Mouse (Mus musculus): ENCODE measurements around the gene Rpl39.

DNA sequence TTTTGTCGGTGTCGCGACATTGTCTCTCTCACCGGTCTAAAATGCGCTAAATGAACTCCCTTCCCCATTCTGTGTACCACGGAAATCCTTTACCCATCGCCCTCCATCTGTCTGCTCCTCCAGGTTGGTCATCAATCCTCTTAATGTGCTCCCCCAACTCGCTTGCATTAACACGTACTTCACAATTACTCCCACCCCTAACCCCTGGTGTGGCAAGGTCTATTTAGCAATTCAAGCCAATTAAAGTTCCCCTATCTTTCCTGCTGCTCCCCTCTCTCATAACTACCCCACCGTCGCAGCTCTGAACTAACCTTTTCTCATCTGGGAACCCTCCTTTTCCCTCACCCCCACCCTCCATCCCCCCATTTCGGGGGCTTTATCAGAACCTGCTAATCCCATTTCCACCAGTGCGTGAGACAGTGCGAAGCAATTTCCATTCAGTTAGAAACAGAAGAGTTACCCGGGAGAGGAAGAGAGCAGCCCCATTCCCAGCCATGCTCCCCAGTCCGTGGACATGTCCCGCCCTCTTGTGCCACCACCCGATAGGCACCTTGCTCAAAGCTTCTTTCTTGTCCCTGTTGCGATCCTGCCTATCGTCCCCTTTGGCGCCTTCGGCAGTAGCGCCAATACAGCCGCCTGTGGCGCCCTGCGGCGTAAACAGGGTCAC lies 24.5 kb upstream of the Rpl39 start:
- no peak for TF ChIP-seq CTCF (IDR thresholded peaks at IDR 0.05; ENCODE audit: extremely low read depth, insufficient read depth, insufficient read length, insufficient replicate concordance)
- TF ChIP-seq POLR2A (IDR thresholded peaks at IDR 0.05; ENCODE audit: low read depth, low read length) = no peak
